Mouse (Mus musculus) urinary bladder, postnatal 10 days (tissue): ENCODE results near the gene Haghl.

ENCODE experiments used
- DNase-seq: peaks from one replicate; pipeline ENCODE4 v3.0.0; 2022; ENCODE audit warnings: low spot score

The Haghl gene

GRCm38 (mm10) chr17:25786781-25787504, 1.5 kb upstream of the Haghl start:
- no peak for DNase-seq

- DNase-seq = no peak
Measured at GRCm38 (mm10) chr17:25786280-25786679, 807 bp upstream of the Haghl start, which contains the start of gene Ccdc78. Ccdc78 (plus strand) TSS chr17:25786580.

DNA sequence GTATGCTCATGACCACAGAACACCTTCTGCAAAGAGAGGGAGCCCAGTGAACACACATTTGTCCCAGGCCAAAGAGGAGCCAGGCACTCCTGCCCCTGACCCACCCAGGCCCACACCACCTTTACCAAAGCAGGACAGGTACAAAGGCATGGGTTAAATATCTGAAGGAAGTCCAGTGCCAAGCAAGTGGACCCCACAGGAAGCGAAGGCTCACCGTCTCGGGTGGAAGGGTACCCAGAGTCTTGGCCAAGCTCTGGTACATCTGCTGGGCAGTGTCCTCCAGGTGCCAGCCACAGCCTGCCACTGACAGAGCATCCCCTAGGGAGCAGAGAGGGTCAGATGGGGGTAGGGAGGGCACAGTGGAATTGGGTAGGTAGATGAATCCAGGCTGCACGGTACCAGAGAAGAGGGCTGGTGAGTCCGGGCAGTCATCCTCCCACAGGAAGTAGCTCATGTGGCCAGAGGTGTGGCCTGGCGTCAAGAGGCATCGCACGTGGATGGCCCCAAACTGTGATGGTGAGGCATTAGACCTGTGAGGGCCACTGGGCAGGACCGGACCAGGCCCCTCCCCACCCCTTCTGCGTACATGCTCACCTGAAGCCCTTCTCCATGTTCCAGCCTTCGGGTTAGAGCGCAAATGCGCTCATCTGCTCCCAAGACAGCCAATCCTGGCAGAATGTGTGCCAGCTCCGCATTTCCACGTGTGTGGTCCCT, 1.5 kb downstream of the Haghl start:
- DNase-seq = no peak

GRCm38 (mm10) chr17:25783086-25783485, 2.4 kb downstream of the Haghl start:
- no peak for DNase-seq

DNA sequence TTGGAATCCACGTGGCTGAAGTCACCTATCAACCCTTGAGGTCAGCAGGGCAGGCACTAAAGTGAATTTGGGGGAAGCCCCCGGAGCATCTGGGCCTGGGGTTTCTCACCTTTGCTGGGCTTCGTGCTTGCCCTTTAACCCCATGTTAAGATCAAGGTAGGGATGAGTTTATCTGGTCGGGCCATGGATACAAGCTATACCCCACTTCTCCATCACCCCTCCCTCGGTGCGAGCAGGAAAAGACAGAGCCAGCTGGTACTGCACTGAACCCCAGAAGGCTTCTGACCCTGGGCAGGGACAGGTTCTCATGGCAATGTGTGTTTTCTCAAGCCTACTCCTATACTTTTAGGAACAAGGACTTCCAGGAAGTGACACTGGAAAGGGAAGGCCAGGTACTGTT, 4.1 kb downstream of the Haghl start:
- no peak for DNase-seq

DNA sequence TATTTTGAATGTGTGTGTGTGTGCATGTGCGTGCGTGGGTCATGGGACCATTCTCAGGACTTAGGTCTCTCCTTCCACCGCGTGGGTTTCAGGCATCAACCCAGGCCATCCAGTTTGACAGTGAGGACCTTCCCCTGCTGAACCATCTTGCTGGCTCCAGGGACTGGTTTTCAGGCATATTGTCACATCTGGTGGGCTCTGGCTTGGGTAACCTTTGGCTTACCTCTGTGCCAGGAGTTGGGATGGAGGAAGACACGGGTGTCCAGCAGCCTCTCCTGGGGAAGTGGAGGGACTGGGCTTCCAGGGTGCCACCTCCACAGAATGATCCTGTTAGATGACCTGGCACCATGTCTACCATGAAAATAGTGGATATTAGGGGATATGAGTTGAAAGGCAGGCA, 7.5 kb downstream of the Haghl start:
- no peak for DNase-seq

GRCm38 (mm10) chr17:25775318-25776062, 10.0 kb downstream of the Haghl start:
- no peak for DNase-seq

- DNase-seq = peak; percentile 95
Measured at GRCm38 (mm10) chr17:25773549-25774120, 11.8 kb downstream of the Haghl start, which contains the start of gene Narfl. Narfl (plus strand) TSS chr17:25773776.

- DNase-seq = no peak
Measured at GRCm38 (mm10) chr17:25769331-25769730, 16.1 kb downstream of the Haghl start.

DNA sequence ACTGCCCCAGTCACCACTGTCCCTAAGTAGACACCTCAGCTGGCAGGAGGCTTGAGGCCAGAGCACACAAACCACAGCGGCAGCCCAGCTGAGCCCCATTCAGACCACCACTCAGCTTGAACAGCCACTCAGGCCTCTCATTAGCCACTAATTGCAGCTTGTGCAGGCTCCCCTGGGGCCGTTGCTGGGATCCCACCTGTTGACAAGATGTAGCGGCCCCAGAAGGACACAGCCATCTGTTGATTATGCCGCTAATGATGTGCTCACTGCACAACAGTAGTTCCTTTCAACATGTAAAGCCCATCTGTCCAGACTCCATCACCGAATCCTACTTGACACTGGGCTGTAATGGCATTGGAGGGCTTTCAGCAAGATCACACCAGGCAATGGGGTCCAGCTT, 19.6 kb downstream of the Haghl start:
- DNase-seq = no peak

- no peak for DNase-seq
Measured at GRCm38 (mm10) chr17:25762591-25762990, 22.9 kb downstream of the Haghl start.

- DNase-seq = no peak
Measured at GRCm38 (mm10) chr17:25761561-25761970, 23.9 kb downstream of the Haghl start.

DNA sequence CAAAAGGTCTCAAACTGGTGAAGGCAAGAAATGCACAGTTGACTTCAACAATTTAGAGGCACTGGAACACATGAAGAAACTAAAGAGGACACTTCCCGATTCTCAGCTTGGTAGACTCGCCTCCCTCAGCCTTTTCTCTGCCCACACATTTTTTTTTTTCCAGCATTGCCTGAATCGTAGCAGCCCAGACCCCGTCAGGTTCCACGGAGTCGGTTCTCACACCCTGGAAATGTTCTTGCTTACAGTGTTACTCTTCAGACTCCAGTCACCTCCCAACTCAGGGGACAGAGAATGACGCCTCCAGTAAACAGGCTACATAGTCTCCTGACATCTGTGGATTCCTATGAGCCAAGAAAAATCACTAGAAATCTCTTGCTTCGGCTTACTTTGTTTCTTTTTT, 25.3 kb downstream of the Haghl start:
- no peak for DNase-seq

GRCm38 (mm10) chr17:25757691-25758090, 27.8 kb downstream of the Haghl start:
- no peak for DNase-seq

GRCm38 (mm10) chr17:25756378-25757242, 28.9 kb downstream of the Haghl start:
- no peak for DNase-seq

- DNase-seq = no peak
Measured at GRCm38 (mm10) chr17:25755627-25756377, 29.7 kb downstream of the Haghl start.

GRCm38 (mm10) chr17:25755086-25755485, 30.4 kb downstream of the Haghl start:
- DNase-seq = no peak

- no peak for DNase-seq
Measured at GRCm38 (mm10) chr17:25754241-25754640, 31.2 kb downstream of the Haghl start, which contains the start of gene Msln. Msln (minus strand) TSS chr17:25754378.

DNA sequence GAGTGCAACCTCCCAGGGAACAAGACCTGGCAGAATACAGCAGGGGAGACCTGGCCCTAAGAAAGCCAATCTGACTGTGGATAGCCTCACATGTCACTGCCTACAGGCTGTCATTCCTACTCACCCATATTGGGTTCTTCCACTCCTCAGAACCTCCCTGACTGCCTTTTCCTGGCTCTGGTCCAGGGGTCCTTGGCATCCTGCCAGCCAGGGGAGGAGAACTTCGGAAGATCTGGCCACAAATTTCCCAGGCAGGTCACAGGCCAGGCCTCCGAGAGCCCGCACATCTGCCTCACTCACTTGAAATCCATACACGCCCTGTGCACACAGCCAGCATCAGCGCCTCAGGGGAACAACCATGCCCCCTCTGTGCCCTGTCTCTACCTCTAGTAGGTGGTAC, 34.0 kb downstream of the Haghl start:
- no peak for DNase-seq

DNA sequence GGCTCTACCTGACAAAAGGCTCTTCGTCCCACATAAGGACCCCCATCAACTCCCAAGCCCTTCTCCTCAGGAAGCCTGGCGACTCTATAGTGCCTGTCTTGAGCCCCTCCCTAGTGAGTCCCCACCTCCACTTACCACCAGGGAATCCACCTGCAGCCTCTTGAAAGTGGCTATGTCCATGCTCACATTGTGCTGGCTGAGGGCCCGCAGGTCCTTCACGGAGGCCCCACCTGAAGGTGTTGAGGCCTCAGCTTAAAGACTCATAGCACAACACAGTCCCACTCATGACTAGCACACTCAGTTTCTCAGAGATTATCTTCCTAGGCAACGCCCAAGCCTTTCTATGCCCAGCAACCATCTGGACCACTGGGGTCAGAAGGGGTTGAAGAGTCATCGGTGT, 36.2 kb downstream of the Haghl start:
- no peak for DNase-seq

DNA sequence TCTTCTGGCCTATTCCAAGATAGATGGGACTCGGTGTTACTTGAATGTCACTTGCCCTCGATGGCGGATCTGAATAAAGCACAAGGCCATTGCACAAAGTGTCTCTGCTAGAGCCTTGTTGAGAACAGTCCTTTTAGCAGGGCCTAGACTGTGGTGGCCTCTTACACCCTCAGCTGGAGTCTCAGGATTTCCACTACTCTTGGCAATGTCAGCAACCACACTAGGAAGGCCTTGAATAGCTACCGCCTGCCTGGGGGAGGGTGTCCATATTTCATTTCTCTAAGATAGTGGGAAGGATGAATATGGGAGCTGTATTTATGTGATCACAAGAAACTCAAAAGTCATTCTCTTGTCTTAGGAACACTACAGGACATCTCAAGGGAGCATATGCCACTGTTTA, 37.2 kb downstream of the Haghl start:
- no peak for DNase-seq
